ENCODE assay signal across 8 mouse cellular contexts in genomic region chr5:63649533-63650464, GRCm38 (mm10). TPM values are rescaled to one million over a fixed set of nuclear protein-coding genes. Genes with fewer than 3 reads are reported as not detected.
DNase-seq lines count a peak whose midpoint lies in the region; ATAC-seq and TF ChIP-seq lines count a peak whose summit lies in the region.

No protein-coding gene starts in this region.

- TF ChIP-seq CTCF in kidney, adult 2 months (conservative IDR thresholded peaks at IDR 0.05; ENCODE audit: insufficient read depth, insufficient read length, low read depth, low read length), result no peak

- H3K4me2 ChIP-seq in embryonic facial prominence, embryonic 14.5 days (ENCODE audit: low read depth, low read length), result peak overlapping the region; percentile 86
- H3K4me2 ChIP-seq in liver, embryonic 15.5 days, result peak overlapping the region; percentile 44
- peak overlapping the region; percentile 98 for H3K4me2 ChIP-seq in stomach, embryonic 14.5 days (replicated peaks; ENCODE audit: low read depth, low read length)

- under 1% methylated on average over 56 of the region's 83 CpGs for WGBS in embryonic facial prominence, embryonic 14.5 days
- 2% methylated on average over 83 of the region's 83 CpGs for WGBS in kidney, adult 2 months
- 1% methylated on average over 83 of the region's 83 CpGs for WGBS in liver, embryonic 15.5 days (ENCODE audit: insufficient replicate concordance)
- WGBS in stomach, embryonic 14.5 days, result under 1% methylated on average over 83 of the region's 83 CpGs

- peak overlapping the region; percentile 51 for H3K9ac ChIP-seq in embryonic facial prominence, embryonic 14.5 days (ENCODE audit: low read depth, low read length)
- no peak overlapping the region for H3K9ac ChIP-seq in liver, embryonic 15.5 days
- peak overlapping the region; percentile 38; the same call in 1 of the 2 replicates for H3K9ac ChIP-seq in stomach, embryonic 14.5 days (replicated peaks; ENCODE audit: low read depth, low read length)

- no peaks in the 10 kb centered on the region for H3K9me3 ChIP-seq in embryonic facial prominence, embryonic 14.5 days (ENCODE audit: control insufficient read depth, low read length)
- H3K9me3 ChIP-seq in liver, embryonic 15.5 days (replicated peaks), result no peaks in the 10 kb centered on the region
- no peaks in the 10 kb centered on the region for H3K9me3 ChIP-seq in stomach, embryonic 14.5 days (ENCODE audit: control insufficient read depth, low read depth, low read length)

- H3K4me3 ChIP-seq in embryonic facial prominence, embryonic 14.5 days (ENCODE audit: low read depth, low read length), result peak overlapping the region; percentile 48
- peak overlapping the region; percentile 26; the same call in 1 of the 2 replicates for H3K4me3 ChIP-seq in kidney, adult 2 months (ENCODE audit: insufficient read depth, low read depth, low read length)
- peak overlapping the region; percentile 15; the same call in 1 of the 2 replicates for H3K4me3 ChIP-seq in liver, embryonic 15.5 days (replicated peaks)
- H3K4me3 ChIP-seq in stomach, embryonic 14.5 days (ENCODE audit: low read depth, low read length), result peak overlapping the region; percentile 53

- no peak for TF ChIP-seq POLR2A in kidney, adult 2 months (IDR thresholded peaks at IDR 0.05; ENCODE audit: low read depth, low read length)

- peak; percentile 22 to 46 for DNase-seq in left cerebral cortex, adult 18-20 months (ENCODE audit: low spot score in 2 of 2)
- DNase-seq in left cerebral cortex, adult 11 months (ENCODE audit: low spot score), result no peak
- DNase-seq in embryonic facial prominence, embryonic 14.5 days (ENCODE audit: low spot score), result peak; percentile 13
- DNase-seq in kidney, adult 2 months, result peak; percentile 32
- no peak for DNase-seq in gastrocnemius, adult 18-20 months (ENCODE audit: low spot score)

- peaks cover 52% of the 10 kb centered on the region for H3K27me3 ChIP-seq in embryonic facial prominence, embryonic 14.5 days (replicated peaks; ENCODE audit: control insufficient read depth, insufficient read depth, low read length)
- H3K27me3 ChIP-seq in kidney, adult 2 months (replicated peaks; ENCODE audit: control insufficient read depth, insufficient read depth, low read length), result peaks cover 2% of the 10 kb centered on the region; the same call in 1 of the 2 replicates
- peaks cover 42% of the 10 kb centered on the region for H3K27me3 ChIP-seq in liver, embryonic 15.5 days
- H3K27me3 ChIP-seq in stomach, embryonic 14.5 days (ENCODE audit: control insufficient read depth, insufficient read depth, low read length), result 0 out of 2 replicates have a peak, but pooled peaks cover 3% of the 10 kb centered on the region

- H3K36me3 ChIP-seq in embryonic facial prominence, embryonic 14.5 days (ENCODE audit: control insufficient read depth, insufficient read depth, low read length), result no peaks in the 10 kb centered on the region
- no peaks in the 10 kb centered on the region for H3K36me3 ChIP-seq in kidney, adult 2 months (ENCODE audit: control insufficient read depth, insufficient read depth, low read length)
- H3K36me3 ChIP-seq in liver, embryonic 15.5 days (replicated peaks), result no peaks in the 10 kb centered on the region
- no peaks in the 10 kb centered on the region for H3K36me3 ChIP-seq in stomach, embryonic 14.5 days (ENCODE audit: control insufficient read depth, insufficient read depth, low read length)

- H3K4me1 ChIP-seq in embryonic facial prominence, embryonic 14.5 days (ENCODE audit: control insufficient read depth, insufficient read depth, low read length), result no peaks in the 10 kb centered on the region; the same call in 1 of the 2 replicates
- no peaks in the 10 kb centered on the region for H3K4me1 ChIP-seq in kidney, adult 2 months (ENCODE audit: control insufficient read depth, insufficient read depth, low read length)
- no peaks in the 10 kb centered on the region; the same call in 1 of the 2 replicates for H3K4me1 ChIP-seq in liver, embryonic 15.5 days (replicated peaks)
- H3K4me1 ChIP-seq in stomach, embryonic 14.5 days (ENCODE audit: control insufficient read depth, insufficient read depth, low read length), result no peaks in the 10 kb centered on the region

- no peak overlapping the region for H3K27ac ChIP-seq in embryonic facial prominence, embryonic 14.5 days (replicated peaks; ENCODE audit: low read depth, low read length)
- H3K27ac ChIP-seq in kidney, adult 2 months (ENCODE audit: insufficient read depth, low read depth, low read length), result no peak overlapping the region
- no peak overlapping the region for H3K27ac ChIP-seq in liver, embryonic 15.5 days (replicated peaks)
- H3K27ac ChIP-seq in stomach, embryonic 14.5 days (ENCODE audit: low read length), result no peak overlapping the region

- peak; percentile 18; the same call in 1 of the 2 replicates for ATAC-seq in embryonic facial prominence, embryonic 14.5 days (ENCODE audit: low read depth)
- no peak for ATAC-seq in liver, embryonic 15.5 days (ENCODE audit: insufficient read depth)
- peak; percentile 29; the same call in 1 of the 2 replicates for ATAC-seq in stomach, embryonic 14.5 days (ENCODE audit: insufficient number of reproducible peaks, insufficient read depth, low FRiP score, low read depth)
- ATAC-seq in erythroblast, adult 5-6 weeks (replicated peaks; ENCODE audit: low FRiP score, poor library complexity, severe bottlenecking), result no peak

RNA-seq across cellular contexts. Expression of gene Nwd2, which starts 0.9 kb away (rescaled TPM):
- 10 to 100 TPM; 33.5 to 39.5 TPM for total RNA-seq in left cerebral cortex, adult 18-20 months (2021)
- polyA plus RNA-seq in embryonic facial prominence, embryonic 14.5 days (2014; fragmentation: Nextera tagmentation; extraction: Ambion mirVana), result 1.4 and 1.5 TPM in 2 replicates
- polyA plus RNA-seq in kidney, adult 2 months (2012; rRNA removed), result not detected in 2 replicates
- 0.02 TPM in 1 of 2 replicates, not detected in the other for polyA plus RNA-seq in liver, embryonic 15.5 days (2015; fragmentation: Nextera tagmentation; extraction: Ambion mirVana)
- 0.85 and 1.2 TPM in 2 replicates for polyA plus RNA-seq in stomach, embryonic 14.5 days (2014; fragmentation: Nextera tagmentation; extraction: Ambion mirVana)
- total RNA-seq in erythroblast, adult 5-6 weeks (2015; ENCODE audit: low replicate concordance), result not detected in 2 replicates
- 0.42 TPM in 1 of 2 replicates, not detected in the other for total RNA-seq in erythroblast, adult 5-6 weeks (2017; ENCODE audit: low replicate concordance)
- not detected for total RNA-seq in gastrocnemius, adult 18-20 months (2021)

Comparison
In these comparisons a context has a peak if more than half of its experiments do, and no peak if none do; other contexts are left out.
1. DNase-seq: peak in left cerebral cortex, adult 18-20 months (2 of 2), embryonic facial prominence, embryonic 14.5 days (single experiment) and kidney, adult 2 months (single experiment); none in left cerebral cortex, adult 11 months (single experiment) and gastrocnemius, adult 18-20 months (single experiment).
2. ATAC-seq: peak in embryonic facial prominence, embryonic 14.5 days (single experiment) and stomach, embryonic 14.5 days (single experiment); none in liver, embryonic 15.5 days (single experiment) and erythroblast, adult 5-6 weeks (single experiment).
3. H3K4me2 ChIP-seq: peak in every context shown above with its lines; median percentile 98 in stomach, embryonic 14.5 days; 86 in embryonic facial prominence, embryonic 14.5 days; 44 in liver, embryonic 15.5 days.
4. Peak in every context shown above with its lines, with median percentiles within 50 percentile points of each other: H3K4me3 ChIP-seq.